Mouse (Mus musculus) G1E (cell line): ENCODE data around the gene Mrpl43.
A peak's percentile ranks its signal among the peaks of the same experiment; 100 is the strongest.

Experiments
- CTCF ChIP-seq: IDR thresholded peaks from 2 replicates; pipeline ENCODE4 v1.5.1; 2012; ENCODE audit warnings: low read depth, low read length, inconsistent platforms, mixed read lengths
- GATA1 ChIP-seq: IDR thresholded peaks from 2 replicates; pipeline ENCODE4 v1.6.1; 2012; ENCODE audit warnings: borderline replicate concordance, low read length, inconsistent platforms, mixed read lengths
- TAL1 ChIP-seq: conservative IDR thresholded peaks from 2 replicates; pipeline ENCODE4 v1.6.1; 2012; ENCODE audit warnings: low read depth, low read length, inconsistent platforms, mixed read lengths

DNA sequence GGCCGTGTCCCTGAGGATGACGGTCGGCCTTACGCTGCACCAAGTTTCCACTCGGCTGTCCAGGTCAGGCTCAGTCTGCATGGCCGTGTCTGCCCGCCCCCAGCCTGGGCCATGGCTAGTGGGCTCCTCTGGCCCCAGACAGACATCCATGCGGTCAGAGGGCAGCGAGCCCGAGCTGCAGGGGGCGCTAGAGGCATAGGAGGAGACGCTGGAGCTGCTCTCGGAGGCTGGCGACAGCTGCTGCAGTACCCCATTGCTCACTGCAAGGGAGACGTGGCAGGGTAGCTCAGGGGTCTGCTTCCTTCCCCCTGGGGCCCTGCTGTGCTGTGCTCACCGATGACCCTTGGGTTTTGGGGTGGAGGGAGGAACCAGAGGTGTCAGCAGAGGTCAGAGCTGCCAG lies 30.6 kb upstream of the Mrpl43 start:
- TF ChIP-seq CTCF (peak; percentile 35), TAL1 (no peak), GATA1 (no peak)
